Mouse (Mus musculus) spleen, postnatal 14 days (tissue): ENCODE results near the gene Zfp30.

Source experiments
- DNase-seq, 2 experiments: peaks; one replicate each; pipeline ENCODE4 v3.0.0; 2021 to 2022; ENCODE audit warnings: low spot score in 2 of 2

Gene Zfp30

DNA sequence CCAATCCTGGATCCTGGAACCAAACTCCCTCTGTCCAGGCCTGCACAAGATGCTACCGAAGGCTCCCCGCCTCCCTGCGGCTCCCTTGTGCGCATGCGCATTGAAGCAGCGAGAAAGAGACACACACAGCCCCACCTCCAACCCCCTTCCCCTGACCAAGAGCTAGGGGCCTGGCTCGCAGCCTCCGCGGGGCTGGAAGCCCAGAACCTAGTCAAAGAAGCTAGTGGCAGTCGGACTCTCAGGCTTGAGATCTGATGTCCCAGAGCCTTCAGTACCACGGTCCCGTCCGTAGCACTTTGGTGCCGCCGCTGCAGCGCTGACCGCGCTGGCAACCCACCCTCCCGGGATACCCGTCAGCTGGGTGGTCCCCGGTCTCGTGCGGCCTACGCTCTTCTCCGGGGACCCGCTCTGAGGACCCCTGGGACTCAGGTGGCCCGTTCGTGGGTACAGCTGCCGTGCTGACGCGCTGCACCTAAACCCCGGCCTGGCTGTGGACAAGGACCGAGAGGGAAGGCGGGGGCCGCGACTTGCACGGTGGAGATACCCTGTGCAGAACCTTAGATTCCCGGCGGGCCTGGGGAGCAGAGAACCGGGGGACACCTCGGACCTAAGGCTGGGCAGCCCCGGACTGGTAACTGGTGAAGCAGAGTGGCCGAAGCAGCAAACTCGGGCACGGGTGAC is at the start of gene Zfp30:
Gene Zfp30 (plus strand): TSS at position 128 of the 681 bp plus-strand sequence.
- peak; percentile 27 to 37 for DNase-seq

GRCm38 (mm10) chr7:29742258-29742657 is 41.5 kb upstream of the Zfp30 start:
- no peak for DNase-seq

DNA sequence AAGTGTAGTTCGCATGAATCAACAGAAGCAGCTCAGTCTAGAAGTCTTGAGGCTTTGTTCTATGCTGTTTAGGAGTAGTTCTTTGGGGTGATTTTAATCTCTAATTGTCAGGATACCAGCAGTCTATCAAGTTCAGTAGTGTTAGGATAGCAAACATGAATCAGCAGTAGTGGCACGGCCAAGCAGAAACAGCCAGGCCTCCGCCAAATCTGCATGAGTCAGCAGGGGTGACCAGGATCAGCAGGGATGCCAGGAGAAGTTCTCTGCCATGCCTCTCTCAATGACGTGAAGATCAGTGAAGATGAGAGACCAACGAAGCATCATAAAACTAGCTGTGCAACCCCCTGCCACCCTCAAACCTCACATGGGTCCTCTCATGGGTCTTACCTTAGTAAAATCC is 23.3 kb upstream of the Zfp30 start:
- no peak for DNase-seq

DNA sequence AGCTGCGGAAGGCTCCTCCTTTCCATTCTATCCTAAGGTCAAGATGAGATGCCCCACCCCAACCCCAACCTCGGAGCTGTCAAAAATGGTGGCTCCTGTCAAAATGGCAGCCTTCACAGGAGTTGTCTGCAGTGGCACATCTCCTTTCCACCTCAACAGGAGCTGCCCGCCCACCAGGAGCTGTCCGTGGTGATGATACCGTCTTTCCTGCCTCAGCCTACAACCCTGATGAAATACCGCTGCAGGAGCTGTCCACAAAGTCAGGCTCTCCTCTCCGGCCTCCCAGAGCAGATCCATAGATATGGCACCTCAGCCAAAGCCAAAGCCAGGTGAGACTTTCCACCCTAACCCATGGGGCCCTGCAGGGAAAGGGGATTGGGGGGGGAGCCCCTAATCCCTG is 19.1 kb upstream of the Zfp30 start:
- DNase-seq: no peak

DNA sequence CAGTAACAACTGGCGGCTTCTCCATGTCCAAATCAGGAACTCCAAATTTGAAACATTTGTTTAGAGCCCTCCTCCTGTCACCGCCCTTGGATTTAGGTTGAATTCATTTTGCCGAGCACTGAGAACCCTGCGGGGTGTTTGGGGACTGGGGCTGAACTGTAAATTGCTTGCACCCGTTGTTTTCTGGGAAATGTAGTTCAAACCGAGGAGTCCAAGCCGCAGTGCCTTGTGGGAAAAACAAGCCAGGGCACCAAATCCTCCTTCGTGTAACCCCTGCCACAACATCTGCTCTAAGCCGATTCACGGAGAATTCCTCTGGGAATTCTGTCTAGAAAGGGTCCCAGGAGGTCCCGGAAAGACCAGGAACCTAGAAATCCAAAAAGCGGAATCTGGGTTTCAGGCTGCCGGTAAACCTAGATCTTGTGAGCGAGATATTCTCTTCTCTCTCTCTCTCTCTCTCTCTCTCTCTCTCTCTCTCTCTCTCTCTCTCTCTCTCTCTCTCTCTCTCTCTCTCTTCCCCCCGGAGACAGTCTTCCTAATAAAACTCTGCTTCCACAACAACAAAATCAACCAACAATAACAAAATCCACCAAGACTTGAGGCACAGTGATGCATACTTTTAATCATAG is 16.6 kb upstream of the Zfp30 start:
- DNase-seq: peak; percentile 47 to 66

- peak; percentile 55 to 76 for DNase-seq
Observed at GRCm38 (mm10) chr7:29768090-29768900, 15.5 kb upstream of the Zfp30 start, which contains the start of gene Zfp84. Gene Zfp84 (plus strand): TSS chr7:29768552.

GRCm38 (mm10) chr7:29768980-29769379 is 14.8 kb upstream of the Zfp30 start:
- no peak for DNase-seq

GRCm38 (mm10) chr7:29773503-29773902 is 10.3 kb upstream of the Zfp30 start:
- DNase-seq: no peak

DNA sequence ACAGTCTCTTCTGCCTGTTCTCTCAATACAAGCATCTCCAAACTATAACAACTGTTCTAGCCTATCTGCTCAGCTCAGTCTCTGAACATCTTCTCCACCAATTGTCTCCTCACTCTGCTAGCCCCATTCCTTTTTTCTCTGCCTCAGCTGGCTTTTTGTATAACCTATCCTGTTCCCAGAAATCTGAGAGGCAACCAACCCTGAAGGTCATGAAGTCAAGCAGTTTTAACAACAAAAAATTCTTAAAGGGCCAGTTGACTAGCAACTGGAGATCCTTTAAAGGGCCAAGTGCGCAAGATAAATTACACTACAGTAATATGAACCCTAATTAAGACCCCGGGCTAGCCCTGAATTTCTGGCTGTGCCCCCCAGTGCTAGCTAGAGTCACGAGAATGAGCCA is 9.4 kb upstream of the Zfp30 start:
- no peak for DNase-seq

DNA sequence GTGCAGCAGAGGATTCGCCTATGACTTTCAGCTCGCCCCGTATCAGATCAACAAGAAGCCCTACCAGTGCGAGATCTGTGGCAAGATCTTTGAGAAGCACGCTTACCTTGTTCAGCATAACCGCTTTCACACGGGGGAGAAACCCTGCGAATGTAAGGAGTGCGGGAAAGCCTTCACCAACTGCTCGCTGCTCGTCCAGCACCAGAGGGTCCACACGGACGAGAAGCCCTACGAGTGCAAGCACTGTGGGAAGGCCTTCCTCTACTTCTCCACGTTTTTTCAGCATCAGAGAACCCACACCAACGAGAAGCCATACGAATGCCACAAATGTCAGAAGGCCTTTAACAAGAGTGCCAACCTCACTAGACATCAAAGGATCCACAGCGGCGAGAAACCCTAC is 7.2 kb upstream of the Zfp30 start:
- no peak for DNase-seq

DNA sequence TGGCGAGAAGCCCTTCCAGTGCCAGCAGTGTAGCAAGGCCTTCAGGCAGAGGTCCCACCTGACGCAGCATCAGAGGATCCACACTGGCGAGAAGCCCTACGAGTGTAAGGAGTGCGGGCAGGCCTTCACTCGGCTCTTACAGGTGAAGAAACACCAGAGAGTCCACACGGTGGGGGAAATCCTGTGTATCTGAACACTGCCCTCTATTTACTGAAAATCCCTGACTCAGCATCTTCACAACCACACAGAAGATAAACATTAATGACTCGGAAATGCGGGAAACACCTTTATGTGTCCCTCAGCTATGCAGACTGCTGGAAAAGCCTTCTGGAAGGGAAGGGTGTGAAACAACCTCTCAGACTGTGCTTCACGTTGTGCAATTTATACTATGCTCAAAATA is 6.4 kb upstream of the Zfp30 start:
- DNase-seq: no peak

DNA sequence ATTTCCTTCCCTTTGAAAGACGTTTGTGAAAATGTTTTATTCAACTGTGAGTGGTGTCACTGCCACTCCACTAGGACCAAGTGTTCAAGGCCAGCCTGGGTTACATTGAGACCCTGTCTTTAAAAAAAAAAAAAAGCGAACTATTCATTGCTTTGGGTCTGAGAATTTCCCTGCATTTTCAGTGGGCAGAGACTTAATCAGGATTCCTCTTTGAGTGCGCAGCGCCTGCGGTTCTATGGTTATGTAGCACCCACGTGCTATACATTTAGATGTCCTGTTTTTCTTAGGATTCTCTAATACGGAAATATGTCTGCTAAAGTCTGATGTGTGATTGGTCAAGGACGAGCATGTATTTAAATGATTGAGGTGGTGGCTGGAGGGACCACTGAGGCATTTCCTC is 1.2 kb downstream of the Zfp30 start:
- DNase-seq: no peak

DNA sequence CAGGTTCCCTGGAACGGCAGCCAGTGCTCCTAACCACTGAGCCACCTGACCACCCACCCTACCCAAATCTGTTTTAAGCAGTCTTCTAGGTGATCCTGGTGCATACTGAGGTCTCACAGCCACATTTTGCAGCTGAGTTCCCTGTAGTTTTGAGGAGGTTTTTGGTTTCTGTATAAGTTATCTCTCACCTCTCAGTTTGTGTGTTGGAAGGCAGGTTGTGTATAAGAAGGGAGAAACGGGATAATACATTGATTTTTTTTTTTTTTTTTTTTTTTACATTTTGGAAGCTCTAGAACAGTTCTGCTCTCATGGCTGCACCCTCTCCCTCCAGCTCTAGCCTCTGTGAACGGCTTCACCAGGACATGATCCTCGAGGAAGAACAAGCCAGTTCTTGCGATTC is 2.1 kb downstream of the Zfp30 start:
- no peak for DNase-seq

DNA sequence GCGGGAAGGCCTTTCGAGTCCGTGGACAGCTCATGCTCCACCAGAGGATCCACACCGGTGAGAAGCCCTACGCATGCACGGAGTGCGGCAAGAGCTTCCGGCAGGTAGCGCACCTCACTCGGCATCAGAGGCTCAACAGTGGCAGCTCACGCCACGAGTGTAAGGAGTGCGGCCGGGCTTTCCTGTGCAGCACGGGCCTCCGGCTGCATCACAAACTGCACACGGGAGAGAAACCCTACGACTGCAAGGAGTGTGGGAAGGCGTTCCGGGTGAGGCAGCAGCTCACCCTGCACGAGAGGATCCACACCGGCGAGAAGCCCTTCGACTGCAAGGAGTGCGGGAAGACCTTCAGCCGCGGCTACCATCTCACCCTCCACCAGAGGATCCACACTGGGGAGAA is 9.1 kb downstream of the Zfp30 start:
- DNase-seq: no peak

- DNase-seq: no peak
Observed at GRCm38 (mm10) chr7:29807046-29807445, 23.2 kb downstream of the Zfp30 start.

GRCm38 (mm10) chr7:29812244-29812643 is 28.4 kb downstream of the Zfp30 start:
- DNase-seq: no peak

DNA sequence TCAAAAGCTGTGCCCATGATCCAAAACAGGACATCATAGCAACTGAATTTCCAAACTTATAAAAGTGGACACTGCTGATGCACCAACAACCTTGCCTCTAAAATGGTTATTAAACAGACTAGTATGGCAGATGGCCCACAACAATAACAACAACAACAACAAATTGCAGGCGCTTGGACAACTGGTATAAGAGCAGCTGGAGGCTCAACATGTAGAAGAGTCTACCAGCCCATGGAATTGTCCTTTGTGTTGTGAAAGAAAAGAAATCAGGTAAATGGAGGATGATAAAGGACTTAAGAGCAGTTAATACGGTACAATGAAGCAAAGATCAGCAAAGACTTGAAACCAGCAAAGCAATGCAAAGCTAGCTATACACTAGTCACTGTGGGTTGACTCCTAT is 30.6 kb downstream of the Zfp30 start:
- no peak for DNase-seq

DNA sequence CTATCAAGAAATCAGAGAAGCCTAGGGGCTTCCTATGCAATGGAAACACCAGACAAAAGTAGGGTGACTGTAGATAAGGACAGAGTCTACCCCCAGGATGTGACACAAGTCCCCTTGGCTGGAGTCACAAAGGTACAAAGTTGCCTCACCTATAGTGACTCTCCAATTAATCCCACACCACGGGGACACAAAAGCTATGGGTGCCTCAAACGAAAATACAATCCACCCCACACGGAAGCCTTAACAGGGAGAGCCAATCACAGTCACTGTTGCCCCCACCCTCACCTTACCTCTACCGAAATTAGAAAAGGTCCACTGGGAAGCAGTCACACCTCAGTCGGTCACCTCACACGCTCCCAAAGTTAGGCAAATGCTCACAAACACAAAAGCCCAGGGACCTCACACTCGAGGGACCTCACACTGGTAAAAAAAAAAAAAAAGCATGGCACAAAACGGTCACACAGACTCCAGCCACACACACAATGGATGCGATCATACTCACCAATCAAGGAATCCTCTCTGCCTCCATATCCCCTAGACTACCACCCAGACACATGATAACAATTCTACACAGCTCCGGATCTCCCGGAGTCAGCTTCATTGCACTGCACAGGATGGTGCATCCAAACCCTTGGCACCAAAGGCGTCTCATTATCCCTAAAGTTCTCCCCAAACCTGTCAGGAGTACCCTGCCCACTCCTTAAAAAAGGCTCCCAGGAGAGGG is 31.4 kb downstream of the Zfp30 start:
- DNase-seq: no peak

- DNase-seq: peak; percentile 54 to 63
Observed at GRCm38 (mm10) chr7:29815910-29816429, 32.2 kb downstream of the Zfp30 start, which contains the start of gene Zfp790. Gene Zfp790 (plus strand): TSS chr7:29816114.

- peak; percentile 13 to 61 for DNase-seq
Observed at GRCm38 (mm10) chr7:29818619-29819254, 34.9 kb downstream of the Zfp30 start.

DNA sequence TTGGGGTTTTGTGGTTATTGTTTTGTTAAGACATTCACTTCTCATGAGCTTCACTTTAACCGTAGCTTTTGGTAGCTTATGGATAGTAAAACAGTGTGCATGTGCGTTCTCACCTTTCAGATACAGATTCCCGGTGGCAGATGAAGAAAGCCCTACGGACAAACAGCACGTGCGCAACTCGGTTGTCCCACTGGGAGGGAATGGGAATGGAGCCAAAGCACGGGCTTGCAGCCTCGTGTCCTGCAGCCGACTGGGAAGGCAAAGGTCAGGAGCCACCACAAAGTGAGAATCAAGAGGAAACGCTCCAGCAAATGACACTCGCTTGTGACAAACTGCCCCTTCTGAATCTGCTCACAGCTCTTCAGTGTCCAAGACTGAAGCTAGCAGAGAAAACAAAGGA is 44.2 kb downstream of the Zfp30 start:
- DNase-seq: no peak
